Mouse (Mus musculus): ENCODE results near the gene Frmd4b.

DNA sequence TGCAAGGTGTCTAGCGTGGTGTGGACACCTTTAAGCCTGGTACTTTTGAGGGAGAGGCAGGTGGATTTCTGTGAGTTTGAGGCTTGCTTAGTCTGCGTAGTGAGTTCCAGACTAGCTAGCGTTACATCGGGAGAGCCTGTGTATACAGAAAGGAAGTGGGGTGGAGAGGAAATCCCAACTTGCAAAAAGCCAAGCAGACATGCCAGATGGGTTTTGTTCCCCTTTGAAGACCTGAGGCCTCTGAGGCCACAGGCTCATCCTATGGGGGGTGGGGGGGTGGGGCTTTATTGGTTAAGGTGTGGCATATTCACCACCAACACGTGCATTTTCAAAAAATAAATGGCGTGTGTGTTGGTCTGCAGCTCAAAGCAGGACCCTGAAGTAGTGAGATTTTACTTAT lies 316.7 kb downstream of the Frmd4b start:
- TF ChIP-seq CTCF (IDR thresholded peaks at IDR 0.05; ENCODE audit: low read depth, low read length): no peak
- no peak for TF ChIP-seq GATA1 (IDR thresholded peaks at IDR 0.05; ENCODE audit: borderline replicate concordance, low read length)
- TF ChIP-seq POLR2AphosphoS5 (IDR thresholded peaks at IDR 0.05; ENCODE audit: insufficient replicate concordance, low read depth, low read length): no peak
